Mouse (Mus musculus): ENCODE measurements around the gene Fcmr. TPM values are rescaled to one million over a fixed set of nuclear protein-coding genes. Genes with fewer than 3 reads are reported as not detected.

Fcmr gene
- not detected for total RNA-seq (2018; cell fraction: chromatin; rRNA removed)
- total RNA-seq (2018; cell fraction: cytosol; rRNA removed) = under 1 TPM in 4 of 26 experiments, not detected in 22; 0.10 to 0.74 (median 0.18) TPM
- total RNA-seq (2018; cell fraction: nucleus; rRNA removed) = not detected
- polyA plus RNA-seq (2018) = 0.49 TPM in 1 of 3 replicates, not detected in the others

DNA sequence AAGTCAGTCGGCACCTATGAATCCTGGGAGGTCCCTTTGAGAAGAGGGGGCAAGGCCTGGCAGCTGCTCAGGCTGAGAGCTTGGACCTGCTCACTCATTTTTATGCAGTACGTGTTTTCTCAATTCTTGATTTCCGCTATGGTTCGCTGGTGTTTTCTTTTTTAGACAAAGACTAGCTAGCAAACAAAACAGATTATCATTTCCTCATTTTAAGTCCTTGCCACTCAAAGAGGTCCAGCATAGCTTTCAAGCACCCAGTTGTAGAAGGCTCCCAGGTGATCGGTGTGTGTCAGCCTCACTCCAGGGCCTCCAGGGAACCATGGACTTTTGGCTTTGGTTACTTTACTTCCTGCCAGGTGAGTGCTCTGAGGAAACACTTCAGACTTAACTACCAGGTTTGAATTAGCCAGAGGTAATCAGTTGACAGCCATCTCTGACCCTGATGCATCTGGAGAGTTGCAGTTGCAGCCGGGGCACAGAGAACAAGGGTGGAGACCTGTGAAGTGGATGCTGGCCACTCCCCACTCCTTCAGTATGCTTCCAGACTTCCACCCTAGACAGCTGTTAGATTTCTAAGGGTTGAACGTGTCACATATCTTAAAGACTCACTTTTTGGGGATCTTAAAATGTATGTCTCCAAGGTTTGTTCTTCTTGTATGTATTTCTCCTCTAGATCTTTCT lies at the start of gene Fcmr:
Gene Fcmr, plus strand, starts transcription at position 129 of the 681 bp plus-strand sequence.
- no peak within 1 kb of the TSS for H3K4me3 ChIP-seq (ENCODE audit: inconsistent target)
- no peak within 1 kb of the TSS for H3K27ac ChIP-seq
- H3K79me2 ChIP-seq (ENCODE audit: inconsistent target) = no peaks in the 10 kb centered on the region
- WGBS (ENCODE audit: missing documents) = 91% methylated on average over 7 of the region's 7 CpGs
- no peaks in the 10 kb centered on the region for H3K36me3 ChIP-seq (ENCODE audit: inconsistent target)

DNA sequence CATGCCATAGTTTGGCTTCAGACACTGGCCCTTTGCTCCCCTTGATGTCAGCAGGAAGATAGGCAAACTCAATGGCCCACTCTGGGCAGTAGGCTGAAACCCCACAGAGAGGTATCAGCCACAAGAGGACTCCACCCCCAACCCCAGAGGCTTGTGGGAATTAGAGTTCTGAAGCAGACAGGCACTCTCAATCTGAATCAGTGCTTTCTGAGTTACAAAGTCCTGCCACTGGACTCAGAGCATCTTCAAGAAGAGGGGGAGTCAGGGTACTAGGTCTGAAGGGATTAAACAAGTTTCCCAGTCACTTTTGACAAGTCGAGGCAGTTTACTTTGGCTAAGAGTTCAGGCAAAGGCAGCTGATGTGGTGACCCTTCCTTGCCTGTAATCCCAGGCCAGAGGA lies 45.7 kb upstream of the Fcmr start:
- 91% methylated on average over 1 of the region's 1 CpGs for WGBS (ENCODE audit: missing documents)
- Histone ChIP-seq H3K27ac (no peak overlapping the region), H3K79me2 (ENCODE audit: inconsistent target) (no peaks in the 10 kb centered on the region), H3K36me3 (ENCODE audit: inconsistent target) (no peaks in the 10 kb centered on the region), H3K4me3 (ENCODE audit: inconsistent target) (no peak overlapping the region)

DNA sequence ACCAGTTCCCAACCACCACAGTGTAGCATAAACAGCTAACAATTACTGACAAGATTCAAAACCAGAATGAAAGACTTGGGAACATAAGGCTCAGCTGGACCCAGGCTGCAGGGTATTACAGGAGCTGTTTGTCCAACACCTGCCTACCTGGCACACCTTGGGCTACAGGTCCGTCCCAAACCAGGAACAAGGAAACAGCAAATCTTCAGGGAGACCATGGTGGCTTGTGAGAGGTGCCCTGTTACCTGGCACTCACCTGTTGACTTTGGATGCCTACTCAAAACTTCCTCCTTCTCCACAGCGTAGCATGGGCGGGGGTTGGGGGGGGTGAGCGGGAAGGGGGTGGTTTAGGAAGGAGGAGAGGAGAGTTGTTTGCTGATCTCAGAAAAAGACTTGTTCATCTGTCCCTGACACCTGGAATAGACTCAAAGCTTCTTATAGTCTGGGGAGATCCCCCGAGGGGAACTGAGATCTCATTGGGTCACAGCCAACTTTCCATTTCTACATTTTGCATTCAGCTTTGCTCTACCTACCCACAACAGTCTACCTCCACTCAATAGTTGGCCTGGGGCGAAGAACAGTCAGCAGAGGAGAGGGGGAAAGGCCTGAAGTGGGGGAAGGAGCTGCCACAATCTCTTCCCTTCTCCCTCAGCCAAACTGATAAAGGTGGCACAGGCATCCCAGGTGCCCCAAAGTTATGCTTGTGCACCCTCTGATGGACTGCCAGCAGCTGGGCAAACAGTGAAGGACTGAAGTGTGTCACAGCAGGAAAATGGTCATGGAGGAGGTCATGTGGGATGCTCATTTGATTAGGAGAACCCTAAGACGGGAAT lies 44.9 kb upstream of the Fcmr start:
- H3K79me2 ChIP-seq (ENCODE audit: inconsistent target) = no peaks in the 10 kb centered on the region
- no peak overlapping the region for H3K4me3 ChIP-seq (ENCODE audit: inconsistent target)
- 52% methylated on average over 7 of the region's 7 CpGs for WGBS (ENCODE audit: missing documents)
- H3K27ac ChIP-seq = no peak overlapping the region
- no peaks in the 10 kb centered on the region for H3K36me3 ChIP-seq (ENCODE audit: inconsistent target)

DNA sequence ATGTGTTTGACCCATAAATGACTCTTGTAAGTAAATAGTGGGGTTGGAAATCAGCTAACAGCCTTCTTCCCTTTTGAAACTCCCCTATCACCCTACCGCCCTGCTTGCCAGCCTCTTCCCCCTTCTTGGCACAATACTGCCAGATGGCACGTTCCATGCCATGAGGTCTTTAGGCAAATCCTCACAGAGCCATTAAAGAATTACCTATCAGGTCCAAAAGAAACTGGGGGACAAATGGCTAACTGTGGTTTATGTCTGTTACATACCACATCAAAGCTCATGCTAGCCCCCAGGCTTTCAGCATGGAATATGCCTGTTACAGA lies 44.4 kb upstream of the Fcmr start:
- H3K79me2 ChIP-seq (ENCODE audit: inconsistent target) = no peaks in the 10 kb centered on the region
- no peak overlapping the region for H3K27ac ChIP-seq
- H3K36me3 ChIP-seq (ENCODE audit: inconsistent target) = no peaks in the 10 kb centered on the region
- H3K4me3 ChIP-seq (ENCODE audit: inconsistent target) = no peak overlapping the region
- 43% methylated on average over 2 of the region's 2 CpGs for WGBS (ENCODE audit: missing documents)

DNA sequence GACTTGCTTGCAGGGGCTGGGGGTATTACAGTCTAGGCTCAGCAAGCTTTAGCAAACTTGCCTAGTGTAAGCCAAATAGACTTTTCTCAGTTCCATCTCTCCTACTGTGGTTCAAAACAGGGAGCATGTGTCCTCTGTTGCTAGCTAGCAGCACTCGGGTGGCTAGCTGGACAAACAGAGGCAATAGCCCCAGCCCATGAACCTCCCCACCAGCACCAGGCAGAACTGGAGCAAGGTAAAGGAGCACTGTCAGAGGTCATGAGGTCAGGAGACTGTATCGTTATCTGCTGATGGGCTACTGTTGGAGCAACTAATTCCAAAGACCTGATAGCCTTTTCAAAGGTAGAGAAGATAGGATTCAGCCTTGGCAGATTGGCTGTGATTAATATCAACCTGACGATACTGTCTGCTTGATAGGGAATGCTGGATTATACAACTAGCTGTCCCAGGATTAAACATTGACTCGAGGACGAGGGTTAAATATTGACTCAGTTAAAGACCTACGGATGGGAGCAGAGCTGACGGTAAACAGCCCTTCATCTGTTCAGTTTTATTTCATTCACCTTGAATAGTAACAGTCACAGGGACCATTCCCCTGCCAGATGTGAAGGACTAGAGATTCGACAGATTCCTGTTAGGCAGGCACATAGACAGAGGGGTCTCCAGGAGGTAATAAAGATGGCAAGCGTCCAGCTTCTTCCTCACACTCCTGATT lies 43.4 kb upstream of the Fcmr start:
- no peak overlapping the region for H3K27ac ChIP-seq
- WGBS (ENCODE audit: missing documents) = 96% methylated on average over 9 of the region's 9 CpGs

DNA sequence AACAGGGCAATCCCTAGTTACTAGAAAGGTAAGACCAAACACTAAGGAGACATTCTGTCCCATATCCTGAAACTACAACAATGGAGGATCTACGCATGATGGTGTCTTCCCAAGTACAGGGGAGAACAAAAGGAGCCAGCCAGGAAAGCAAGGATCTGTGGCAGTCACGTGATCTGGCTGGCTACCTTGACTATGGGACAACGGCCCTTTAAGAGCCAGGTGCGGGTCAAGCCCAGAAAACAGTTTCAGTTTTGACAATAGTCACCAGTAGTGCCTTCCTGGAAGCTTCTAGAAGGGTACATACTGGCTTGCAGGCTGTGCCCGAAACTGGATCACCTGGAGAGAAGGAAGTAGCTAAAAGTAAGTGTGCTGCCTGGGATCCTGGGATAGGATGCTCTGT lies 39.0 kb upstream of the Fcmr start, which contains the start of gene Pigr:
Gene Pigr, plus strand, starts transcription at position 237 of the 400 bp plus-strand sequence.
- Histone ChIP-seq H3K4me3 (ENCODE audit: inconsistent target) (no peak within 1 kb of the TSS), H3K27ac (no peak within 1 kb of the TSS), H3K36me3 (ENCODE audit: inconsistent target) (no peaks in the 10 kb centered on the region), H3K79me2 (ENCODE audit: inconsistent target) (no peaks in the 10 kb centered on the region)
- 85% methylated on average over 5 of the region's 5 CpGs for WGBS (ENCODE audit: missing documents)

More for the DNA sequence above, 43.4 kb upstream of the Fcmr start:
- Histone ChIP-seq H3K79me2 (ENCODE audit: inconsistent target) (no peaks in the 10 kb centered on the region), H3K4me3 (ENCODE audit: inconsistent target) (no peak overlapping the region), H3K36me3 (ENCODE audit: inconsistent target) (no peaks in the 10 kb centered on the region)

DNA sequence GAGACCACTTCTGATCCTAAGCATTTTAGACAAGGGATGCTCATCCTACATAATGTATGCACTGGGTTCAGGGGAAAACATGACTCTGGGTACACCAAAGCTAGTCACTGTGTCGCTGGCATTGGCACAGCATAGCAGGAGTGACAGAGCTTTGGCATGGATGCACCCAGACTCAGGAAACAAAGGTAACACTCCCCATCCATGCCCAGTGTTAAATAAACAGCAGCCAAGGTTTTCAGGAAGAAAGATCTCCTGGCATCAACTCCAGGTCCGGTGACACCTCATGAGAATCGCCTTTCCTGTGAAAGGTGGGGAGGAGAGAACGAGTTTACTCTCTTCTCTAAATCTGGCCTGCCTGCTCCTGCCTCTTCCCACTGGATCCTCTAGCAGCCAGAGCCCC lies 36.8 kb upstream of the Fcmr start:
- 74% methylated on average over 4 of the region's 4 CpGs for WGBS (ENCODE audit: missing documents)
- Histone ChIP-seq H3K27ac (no peak overlapping the region), H3K36me3 (ENCODE audit: inconsistent target) (no peaks in the 10 kb centered on the region), H3K79me2 (ENCODE audit: inconsistent target) (no peaks in the 10 kb centered on the region), H3K4me3 (ENCODE audit: inconsistent target) (no peak overlapping the region)

DNA sequence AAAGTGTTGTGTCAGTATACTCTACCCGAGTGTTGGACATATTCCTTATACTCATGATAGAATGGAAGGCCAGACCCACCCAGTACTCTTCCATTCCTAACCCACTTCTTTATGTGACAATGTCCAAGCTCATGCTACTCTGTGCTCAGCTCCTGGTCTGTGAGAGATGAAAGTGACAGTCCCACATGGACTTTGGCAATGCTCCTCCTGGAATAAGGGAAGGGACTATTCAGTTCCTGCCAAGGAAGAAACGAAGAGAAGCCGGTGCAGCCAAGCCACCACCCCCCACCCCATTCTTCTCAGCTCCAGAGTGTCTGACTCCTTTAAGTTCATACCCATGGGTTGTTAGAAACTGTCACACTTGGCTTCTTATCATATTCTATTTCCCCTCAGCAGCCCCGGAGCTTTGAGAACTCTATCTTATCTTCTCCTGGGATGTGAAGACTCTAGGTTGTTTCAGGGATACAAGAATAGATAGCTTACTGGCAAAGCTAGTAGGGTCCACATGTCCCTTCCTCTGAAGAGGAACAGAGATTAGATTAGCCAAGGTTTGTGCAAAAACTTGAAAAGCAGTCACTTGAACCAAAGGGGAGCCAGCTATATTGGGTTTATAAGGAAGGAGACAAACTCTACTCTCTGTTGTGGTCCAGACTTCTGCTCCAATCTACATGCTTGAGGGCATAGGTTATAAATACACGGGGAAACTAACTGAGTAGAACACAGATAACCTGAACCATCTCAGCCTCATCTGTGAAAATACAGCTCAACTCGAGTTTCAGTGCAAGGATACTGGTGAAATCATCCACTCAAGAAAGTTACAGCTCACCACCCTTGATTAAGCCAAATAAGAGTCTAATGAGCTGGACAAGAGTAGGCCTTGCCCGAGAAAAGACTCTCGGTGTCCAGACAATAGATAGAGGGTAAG lies 35.3 kb upstream of the Fcmr start:
- 89% methylated on average over 8 of the region's 8 CpGs for WGBS (ENCODE audit: missing documents)
- no peaks in the 10 kb centered on the region for H3K79me2 ChIP-seq (ENCODE audit: inconsistent target)
- no peaks in the 10 kb centered on the region for H3K36me3 ChIP-seq (ENCODE audit: inconsistent target)
- H3K27ac ChIP-seq = no peak overlapping the region
- no peak overlapping the region for H3K4me3 ChIP-seq (ENCODE audit: inconsistent target)

DNA sequence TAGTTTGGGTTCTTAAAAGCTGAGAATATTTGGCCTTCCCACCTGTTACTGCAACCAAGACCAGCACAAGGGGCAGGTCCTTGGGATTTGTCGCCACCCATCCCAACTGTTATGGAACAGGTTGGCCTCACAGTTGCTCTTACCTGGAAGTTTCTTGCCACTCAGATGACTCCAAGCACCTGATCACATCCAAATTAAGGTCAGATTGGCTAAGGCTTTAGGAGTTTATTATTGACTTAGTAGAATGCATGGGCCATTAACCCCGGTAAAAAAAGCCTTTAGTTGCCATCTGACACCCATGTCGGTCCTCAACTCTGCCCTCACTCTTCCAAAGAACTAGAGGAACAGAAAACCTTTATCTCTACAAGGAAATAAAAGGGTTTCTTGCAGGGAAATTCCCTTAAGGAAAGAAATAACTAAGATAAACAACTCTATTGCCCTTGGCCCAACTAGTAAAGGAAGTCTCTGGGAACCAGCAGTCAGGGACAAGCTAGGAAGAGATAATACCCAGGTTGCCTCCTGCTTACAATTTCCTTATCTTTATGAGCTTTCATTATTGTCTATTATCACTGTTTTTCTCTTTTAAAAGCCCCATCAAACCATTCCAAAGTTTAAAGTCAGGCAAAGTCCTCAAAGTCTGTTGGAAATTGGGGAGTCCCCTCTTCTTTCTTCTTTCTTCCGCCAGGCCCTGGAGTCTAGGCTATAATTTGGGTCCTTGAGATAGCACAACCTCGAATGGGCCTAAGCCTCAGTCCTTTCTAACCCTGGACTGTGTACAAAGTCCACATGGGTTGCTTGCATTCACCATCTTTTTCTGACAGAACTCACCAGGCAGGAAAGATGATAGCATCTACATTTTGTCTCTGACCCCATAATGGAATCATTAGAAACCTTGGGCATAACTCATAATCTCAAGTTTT lies 33.0 kb upstream of the Fcmr start:
- Histone ChIP-seq H3K79me2 (ENCODE audit: inconsistent target) (no peaks in the 10 kb centered on the region), H3K27ac (no peak overlapping the region), H3K36me3 (ENCODE audit: inconsistent target) (no peaks in the 10 kb centered on the region), H3K4me3 (ENCODE audit: inconsistent target) (no peak overlapping the region)
- WGBS (ENCODE audit: missing documents) = 83% methylated on average over 5 of the region's 5 CpGs

DNA sequence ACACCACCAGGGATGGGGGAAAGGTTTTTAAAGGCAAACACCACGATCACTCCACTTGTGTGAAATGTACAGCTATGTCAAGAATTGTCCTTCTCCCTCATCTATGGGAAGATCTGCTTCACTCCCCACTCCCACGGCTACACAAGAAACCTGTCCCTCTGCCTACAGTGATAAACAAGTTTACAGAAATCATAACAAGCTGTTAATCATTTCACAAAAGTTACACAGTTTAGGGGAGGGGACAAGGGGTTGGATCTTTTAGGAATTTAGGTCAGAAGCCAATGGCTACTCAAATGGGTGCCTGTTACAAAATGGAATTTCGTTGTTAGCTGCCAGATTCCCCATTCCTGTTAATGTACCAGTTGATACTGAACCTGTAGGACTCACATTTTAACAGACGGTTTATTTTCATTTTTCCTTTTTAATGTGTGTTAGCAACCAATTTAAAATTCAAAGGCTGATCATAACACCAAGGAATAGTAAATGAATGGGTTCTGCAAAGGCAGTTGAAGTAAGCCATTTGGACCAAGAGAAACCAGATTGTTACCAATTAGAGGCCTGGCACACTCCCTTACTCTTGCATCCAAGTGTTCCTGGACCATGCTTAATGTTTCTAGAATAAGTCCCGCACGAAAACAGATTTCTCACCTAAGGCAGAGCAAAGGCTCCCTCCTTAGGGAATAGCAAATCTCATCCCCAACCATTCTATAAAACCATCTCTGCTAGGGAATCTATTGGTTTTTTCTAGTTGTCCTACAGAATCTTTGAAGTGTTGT lies 30.1 kb upstream of the Fcmr start:
- 88% methylated on average over 6 of the region's 6 CpGs for WGBS (ENCODE audit: missing documents)
- Histone ChIP-seq H3K4me3 (ENCODE audit: inconsistent target) (no peak overlapping the region), H3K27ac (no peak overlapping the region), H3K79me2 (ENCODE audit: inconsistent target) (no peaks in the 10 kb centered on the region), H3K36me3 (ENCODE audit: inconsistent target) (no peaks in the 10 kb centered on the region)

DNA sequence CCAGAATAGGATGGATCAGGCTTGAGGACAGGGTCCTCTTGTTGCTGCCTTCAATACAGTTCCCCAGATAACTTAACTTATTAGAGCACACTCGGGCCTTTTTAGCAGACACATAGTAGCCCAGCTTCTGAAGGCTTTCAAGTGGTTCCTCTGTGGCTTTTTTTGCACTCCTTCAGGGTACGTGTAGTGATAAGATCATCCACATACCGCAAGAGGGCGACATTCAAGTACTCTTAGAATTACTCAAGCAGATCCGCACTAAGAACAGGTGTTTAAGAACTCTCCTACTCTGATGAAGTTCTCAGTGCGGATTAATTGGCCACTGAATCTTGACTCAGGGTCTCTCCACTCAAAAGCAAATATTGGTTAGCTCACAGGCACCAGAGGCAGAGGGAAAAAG lies 27.2 kb upstream of the Fcmr start:
- no peaks in the 10 kb centered on the region for H3K79me2 ChIP-seq (ENCODE audit: inconsistent target)
- no peaks in the 10 kb centered on the region for H3K36me3 ChIP-seq (ENCODE audit: inconsistent target)
- no peak overlapping the region for H3K27ac ChIP-seq
- WGBS (ENCODE audit: missing documents) = 21% methylated on average over 6 of the region's 6 CpGs
- no peak overlapping the region for H3K4me3 ChIP-seq (ENCODE audit: inconsistent target)

DNA sequence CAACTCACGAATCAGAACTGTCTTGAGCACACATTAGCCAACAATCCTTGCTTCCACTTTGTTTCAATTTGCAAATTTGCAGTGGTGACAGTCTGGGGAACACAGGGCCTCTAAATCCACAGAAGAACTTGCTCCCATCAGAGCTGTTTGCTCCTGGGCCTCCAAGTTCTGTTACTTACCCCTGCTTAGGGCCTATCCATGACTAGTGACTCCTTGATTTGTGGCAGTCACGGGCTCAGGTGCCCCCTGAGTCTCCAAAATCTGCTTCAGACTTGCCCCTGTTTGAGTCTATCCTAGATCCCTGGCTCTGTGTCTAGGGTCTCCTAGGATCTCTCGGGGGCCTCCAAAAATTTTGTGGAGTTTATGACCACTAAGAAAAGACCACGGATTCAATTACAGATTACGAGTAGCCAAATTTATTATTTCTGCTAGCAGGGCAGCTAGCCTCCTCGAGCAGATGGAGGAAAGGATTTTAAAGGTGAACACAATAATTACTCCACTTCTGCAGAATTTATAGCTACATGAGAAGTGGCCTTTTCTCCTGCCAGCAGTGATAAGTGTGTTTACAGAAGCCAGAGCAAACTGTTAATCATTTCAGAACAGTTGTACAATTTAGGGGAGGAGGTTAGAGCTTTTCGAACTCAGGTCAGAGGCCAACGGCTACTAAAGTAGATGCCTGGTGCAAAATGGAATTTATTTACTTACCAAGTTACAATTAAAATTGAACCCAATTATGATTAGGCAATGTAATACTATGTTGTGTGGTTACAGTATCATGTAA lies 24.7 kb upstream of the Fcmr start:
- 67% methylated on average over 8 of the region's 8 CpGs for WGBS (ENCODE audit: missing documents)
- H3K27ac ChIP-seq = no peak overlapping the region

More for the DNA sequence above, 24.7 kb upstream of the Fcmr start:
- Histone ChIP-seq H3K4me3 (ENCODE audit: inconsistent target) (no peak overlapping the region), H3K36me3 (ENCODE audit: inconsistent target) (no peaks in the 10 kb centered on the region), H3K79me2 (ENCODE audit: inconsistent target) (no peaks in the 10 kb centered on the region)
